Mouse (Mus musculus): ENCODE measurements around the gene Galnt15.

The Galnt15 gene

DNA sequence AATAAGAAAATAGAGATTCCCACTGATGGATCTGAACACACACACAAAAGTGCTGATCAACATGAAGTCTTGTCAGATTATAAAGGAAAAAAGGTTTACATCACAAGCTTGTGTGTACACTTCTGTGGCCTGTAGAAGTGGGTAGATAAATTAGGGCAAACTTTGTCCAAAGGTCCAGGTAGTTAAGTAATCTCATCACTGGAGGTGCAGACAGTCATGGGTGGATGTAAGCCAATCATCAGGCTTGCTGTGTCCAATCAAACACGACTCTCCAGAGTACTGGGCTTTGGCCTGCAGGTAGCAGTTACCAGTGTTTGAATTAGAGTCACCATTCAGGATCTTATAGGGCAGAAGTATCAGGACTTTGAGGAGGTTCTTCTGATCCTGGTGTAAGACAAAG is 64.2 kb downstream of the Galnt15 start:
- no peak for DNase-seq

DNA sequence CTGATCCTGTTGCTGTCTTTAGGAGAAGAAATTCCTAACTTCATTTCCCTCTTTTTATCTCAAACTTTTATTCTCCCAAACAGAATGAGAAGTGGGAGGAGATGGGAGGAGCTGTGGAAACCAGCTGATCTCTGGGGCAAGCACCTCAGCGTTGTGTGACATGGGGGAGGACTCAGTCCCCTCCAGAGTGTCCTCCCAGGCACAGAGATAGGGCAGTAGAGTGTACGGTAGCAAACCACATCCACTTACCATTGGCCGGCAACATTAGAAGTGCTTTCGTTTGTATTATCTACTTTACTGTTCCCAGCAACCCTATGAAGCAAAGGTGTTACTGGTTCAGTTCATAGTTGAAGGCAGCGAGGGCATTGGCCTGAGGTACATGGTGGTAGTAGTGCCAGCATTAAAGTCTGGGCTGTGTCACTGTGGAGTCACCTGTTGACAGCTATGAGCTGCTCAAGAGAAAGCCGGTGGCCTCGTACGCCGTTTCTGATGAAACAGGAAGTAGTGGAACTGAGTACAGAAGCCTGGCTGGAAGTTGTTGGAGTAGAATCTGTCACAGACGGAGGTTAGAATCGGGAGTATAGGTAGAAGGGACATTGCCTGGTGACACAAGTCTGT is 64.8 kb downstream of the Galnt15 start:
- DNase-seq, result no peak

DNA sequence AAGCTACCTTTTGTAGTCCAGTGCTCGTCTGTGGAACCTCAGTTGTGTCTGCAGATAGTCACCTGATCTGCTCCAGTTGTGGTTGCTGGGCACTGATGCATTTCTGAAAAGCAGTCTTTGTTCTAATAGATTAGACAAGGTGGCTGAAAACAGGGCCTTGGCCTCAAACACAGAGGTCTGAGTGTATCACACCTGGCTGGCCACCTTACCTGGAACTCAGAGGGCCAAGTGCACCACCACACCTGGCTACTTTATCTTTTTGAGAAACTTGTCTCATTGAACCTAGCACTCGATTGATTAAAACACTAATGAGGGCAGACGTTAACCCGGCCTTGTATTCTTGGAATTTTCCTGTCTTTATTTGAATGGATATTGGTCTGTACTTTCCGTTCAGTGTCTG is 66.9 kb downstream of the Galnt15 start:
- DNase-seq, result no peak

DNA sequence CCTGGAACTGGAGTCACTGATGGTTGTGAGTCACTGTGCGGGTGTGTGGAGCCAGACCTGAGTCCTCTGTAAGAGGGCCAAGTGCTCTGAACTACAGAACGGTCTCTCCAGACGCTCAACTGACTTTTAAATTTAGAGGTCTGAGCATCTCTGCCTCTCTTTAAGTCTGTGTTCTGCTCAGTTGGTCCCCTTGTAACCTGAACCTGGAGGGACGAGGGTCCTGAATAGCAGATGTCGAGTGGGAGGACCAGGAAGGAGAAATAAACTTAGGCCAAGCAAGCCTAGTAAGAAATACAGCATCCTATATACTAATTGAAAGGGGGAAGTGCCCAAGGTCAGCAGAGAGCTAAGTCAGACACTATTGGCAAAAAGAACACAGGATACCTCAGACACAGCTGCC is 68.0 kb downstream of the Galnt15 start:
- no peak for DNase-seq

DNA sequence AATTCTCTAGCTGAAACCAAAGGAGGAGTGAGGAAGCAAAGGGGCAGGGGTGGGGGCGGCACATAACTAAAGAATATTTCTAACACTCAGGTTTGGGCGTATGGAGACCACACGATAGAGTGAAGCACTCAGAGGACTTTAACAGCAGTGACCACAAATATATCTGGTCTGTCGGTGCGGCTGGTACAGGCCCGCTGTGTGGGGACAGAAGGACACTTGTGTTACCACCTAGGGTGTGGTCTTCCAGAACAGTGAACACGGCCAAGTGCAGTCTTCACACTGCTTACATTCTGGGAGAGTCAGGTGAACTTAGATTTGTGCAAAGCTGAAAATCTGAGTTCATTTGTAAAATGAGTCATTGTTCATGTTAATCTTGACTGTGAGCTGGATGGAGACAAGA is 68.9 kb downstream of the Galnt15 start:
- DNase-seq, result no peak

DNA sequence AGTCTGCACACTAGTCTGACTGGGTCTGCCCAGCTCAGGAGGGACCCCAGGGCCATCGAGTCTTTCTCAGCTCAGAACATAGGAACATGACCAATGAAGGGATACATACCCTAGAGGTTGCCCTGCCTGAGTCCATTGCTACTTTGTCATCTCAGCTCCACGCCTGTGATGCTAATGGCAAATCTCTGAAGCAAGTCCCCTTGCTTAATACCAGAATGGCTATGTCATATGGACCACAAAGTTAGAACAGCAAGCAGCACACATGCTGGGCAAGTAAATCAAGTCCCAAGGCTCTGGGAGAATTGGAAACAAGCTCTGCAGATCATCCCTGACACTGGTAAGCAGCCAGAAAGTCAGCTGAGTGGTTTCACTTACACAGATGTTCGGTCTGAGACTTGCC is 70.2 kb downstream of the Galnt15 start:
- DNase-seq, result no peak

DNA sequence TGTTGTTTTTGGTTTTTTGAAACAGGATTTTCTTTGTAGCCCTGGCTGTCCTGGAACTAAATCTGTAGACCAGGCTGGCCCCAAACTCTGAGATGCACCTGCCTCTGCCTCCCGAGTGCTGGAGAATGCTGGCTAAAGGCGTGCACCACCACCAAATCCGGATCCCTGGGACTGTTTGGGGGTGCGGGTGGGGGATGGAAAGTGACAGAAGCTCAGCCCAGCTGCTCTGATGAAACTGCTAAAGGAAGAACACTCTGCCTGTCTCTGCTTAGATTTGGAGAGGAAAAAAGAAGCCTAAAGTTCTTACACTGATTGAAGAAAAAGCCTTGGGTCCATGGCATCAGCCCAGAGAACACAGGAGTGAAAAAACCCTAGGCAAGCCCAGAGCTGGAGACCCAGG is 74.8 kb downstream of the Galnt15 start:
- DNase-seq, result no peak

DNA sequence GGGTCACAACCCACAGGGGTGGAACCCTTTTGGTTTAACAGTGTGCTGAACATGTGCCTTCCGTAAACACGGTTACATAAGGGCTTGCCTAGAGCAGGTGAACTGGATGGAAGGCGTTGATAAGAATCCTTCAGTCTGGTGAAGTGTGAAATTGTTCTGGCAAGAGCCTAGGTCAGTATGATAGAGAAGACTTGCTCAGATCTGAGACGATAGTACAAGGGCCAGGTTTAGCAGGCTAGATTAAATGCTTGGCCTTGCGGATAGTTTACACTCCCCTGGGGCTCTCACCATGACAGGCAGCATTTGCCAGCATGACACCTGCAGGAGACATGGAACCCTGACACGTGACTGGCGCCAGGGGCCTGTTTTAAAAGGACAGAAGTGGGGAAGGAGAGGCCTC is 76.9 kb downstream of the Galnt15 start:
- no peak for DNase-seq

DNA sequence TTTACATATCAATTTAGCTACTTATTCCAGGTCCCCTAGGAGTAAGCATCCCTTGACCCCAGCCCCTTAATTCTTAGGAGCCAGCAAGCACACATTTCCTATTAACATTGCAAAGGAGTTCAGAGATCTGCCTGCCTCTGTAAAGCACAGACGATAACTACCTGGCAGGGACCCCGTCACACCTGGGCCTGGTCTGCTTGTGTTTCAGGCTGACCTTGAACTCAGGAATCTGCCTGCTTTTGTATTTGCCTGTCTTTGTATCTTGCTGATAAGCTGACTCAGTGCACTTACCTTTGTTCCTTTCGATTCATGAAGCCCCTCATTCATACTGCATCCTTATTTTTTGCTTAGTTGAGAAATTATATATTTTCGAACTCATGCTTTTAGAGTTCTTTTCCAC is 78.1 kb downstream of the Galnt15 start:
- no peak for DNase-seq

All from embryo, embryonic 11 days (tissue).